Mouse (Mus musculus): ENCODE measurements around the gene Lars2. TPM values are rescaled to one million over a fixed set of nuclear protein-coding genes. Genes with fewer than 3 reads are reported as not detected.

Lars2 gene
- total and polyA plus RNA-seq, 2 experiments from 2014 or later: 32.4 to 956 TPM

DNA sequence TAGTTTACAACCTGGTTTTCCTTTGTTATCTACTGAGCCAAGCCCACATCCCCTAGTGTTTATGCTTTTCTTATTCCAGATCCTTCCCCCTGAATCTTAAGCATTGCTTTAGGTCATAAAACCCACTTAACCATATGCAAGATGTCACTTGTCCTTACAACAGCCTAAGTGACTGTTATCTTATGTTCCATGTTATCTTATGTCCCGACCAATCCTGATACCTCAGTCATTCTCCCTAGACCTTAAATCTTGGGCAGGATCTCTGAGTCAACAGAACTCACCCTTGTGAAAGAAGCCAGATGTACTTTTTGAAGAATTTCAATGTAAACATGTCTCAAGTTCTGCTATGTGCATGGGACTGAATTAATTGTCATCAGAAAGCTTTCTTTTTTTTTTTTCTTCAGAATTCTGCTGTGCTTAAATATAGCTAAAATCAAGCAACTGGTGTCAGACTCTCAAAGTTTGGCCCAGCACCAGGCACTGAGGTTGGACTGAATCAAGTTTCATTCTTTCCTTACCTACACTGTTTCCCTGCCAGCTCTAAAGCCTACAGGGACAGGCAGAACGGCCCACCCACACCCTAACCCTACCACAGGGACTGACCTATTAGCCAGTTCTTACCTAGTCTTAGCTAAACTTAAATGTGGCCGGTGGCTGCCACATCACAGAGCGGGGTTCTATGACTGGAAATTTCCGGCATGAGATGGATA lies 24.6 kb downstream of the Lars2 start:
- no peak for TF ChIP-seq CTCF (IDR thresholded peaks at IDR 0.05; ENCODE audit: low read depth)
- no peaks in the 10 kb centered on the region for H3K9me3 ChIP-seq (ENCODE audit: low read length)
- H3K4me3 ChIP-seq (ENCODE audit: low read length): no peak overlapping the region
- no peak overlapping the region for H3K4me2 ChIP-seq (ENCODE audit: low read depth, low read length)
- DNase-seq (ENCODE audit: low spot score) (no peak), ATAC-seq (no peak)
- WGBS: 87% methylated on average over 5 of the region's 5 CpGs
- no peak overlapping the region for H3K9ac ChIP-seq (replicated peaks; ENCODE audit: low read length)
- no peaks in the 10 kb centered on the region for H3K27me3 ChIP-seq (ENCODE audit: insufficient read depth, low read length)
- no peaks in the 10 kb centered on the region for H3K4me1 ChIP-seq (ENCODE audit: insufficient read depth, low read length)
- no peak overlapping the region for H3K27ac ChIP-seq
- H3K36me3 ChIP-seq (ENCODE audit: insufficient read depth, low read length): peaks cover 6% of the 10 kb centered on the region; the same call in 1 of the 2 replicates

DNA sequence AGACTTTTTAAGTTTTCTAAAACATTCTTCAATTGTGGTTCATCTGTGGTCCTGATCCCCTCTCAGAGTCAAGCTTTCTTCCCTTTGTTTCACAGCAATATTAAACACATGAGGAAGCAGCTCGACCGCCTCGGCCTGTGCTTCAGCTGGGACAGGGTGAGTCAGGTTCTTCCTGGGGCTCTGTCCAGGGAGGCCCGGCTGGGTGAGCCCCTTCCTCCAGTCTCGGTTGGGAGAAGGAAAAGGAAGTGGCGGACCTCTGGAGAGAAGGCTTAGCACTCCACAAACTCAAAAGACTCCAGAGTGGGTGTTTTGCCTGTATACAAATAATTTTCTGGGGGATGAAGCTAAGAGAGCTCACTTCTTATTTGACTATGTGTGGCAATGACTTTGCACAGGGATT lies 28.1 kb downstream of the Lars2 start:
- WGBS: 81% methylated on average over 6 of the region's 6 CpGs
- TF ChIP-seq CTCF (IDR thresholded peaks at IDR 0.05; ENCODE audit: low read depth): no peak
- Histone ChIP-seq H3K27ac (no peak overlapping the region), H3K9me3 (ENCODE audit: low read length) (no peaks in the 10 kb centered on the region), H3K27me3 (ENCODE audit: insufficient read depth, low read length) (no peaks in the 10 kb centered on the region), H3K36me3 (ENCODE audit: insufficient read depth, low read length) (peaks cover under 1% of the 10 kb centered on the region; the same call in 1 of the 2 replicates), H3K4me3 (ENCODE audit: low read length) (no peak overlapping the region), H3K4me2 (ENCODE audit: low read depth, low read length) (no peak overlapping the region), H3K9ac (replicated peaks; ENCODE audit: low read length) (no peak overlapping the region), H3K4me1 (ENCODE audit: insufficient read depth, low read length) (0 out of 2 replicates have a peak, but pooled peaks cover 3% of the 10 kb centered on the region)
- ATAC-seq: no peak
- DNase-seq (ENCODE audit: low spot score): no peak

DNA sequence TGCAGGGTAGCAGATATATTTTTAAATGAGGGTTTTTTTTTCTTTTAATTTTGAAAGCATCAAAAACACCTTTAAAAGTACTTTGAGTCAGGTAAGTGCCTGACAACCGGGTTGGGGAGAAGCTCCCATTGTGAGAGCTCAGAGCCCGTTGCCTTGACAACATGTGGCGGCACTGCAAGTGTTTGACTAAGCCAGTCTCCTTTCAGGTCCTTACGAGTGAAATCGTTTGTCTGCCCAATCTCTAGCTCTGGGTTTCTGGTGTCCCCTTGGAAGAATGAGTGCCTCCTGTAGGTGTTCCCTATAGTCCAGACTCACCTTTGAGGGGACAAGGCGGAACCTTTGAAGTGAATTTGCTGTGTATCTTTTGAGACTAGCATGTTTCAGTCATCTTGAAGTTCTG lies 31.0 kb downstream of the Lars2 start:
- no peaks in the 10 kb centered on the region for H3K27me3 ChIP-seq (ENCODE audit: insufficient read depth, low read length)
- no peak overlapping the region for H3K4me3 ChIP-seq (ENCODE audit: low read length)
- no peak for TF ChIP-seq CTCF (IDR thresholded peaks at IDR 0.05; ENCODE audit: low read depth)
- DNase-seq (ENCODE audit: low spot score): peak; percentile 51
- H3K27ac ChIP-seq: no peak overlapping the region
- H3K4me1 ChIP-seq (ENCODE audit: insufficient read depth, low read length): 0 out of 2 replicates have a peak, but pooled peaks cover 3% of the 10 kb centered on the region
- H3K36me3 ChIP-seq (ENCODE audit: insufficient read depth, low read length): no peaks in the 10 kb centered on the region; the same call in 1 of the 2 replicates
- ATAC-seq: no peak
- 34% methylated on average over 6 of the region's 6 CpGs for WGBS
- no peak overlapping the region for H3K4me2 ChIP-seq (ENCODE audit: low read depth, low read length)
- no peaks in the 10 kb centered on the region for H3K9me3 ChIP-seq (ENCODE audit: low read length)
- H3K9ac ChIP-seq (replicated peaks; ENCODE audit: low read length): no peak overlapping the region

GRCm38 (mm10) chr9:123402215-123402614 lies 35.5 kb downstream of the Lars2 start:
- H3K9ac ChIP-seq (replicated peaks; ENCODE audit: low read length): no peak overlapping the region
- ATAC-seq (no peak), DNase-seq (ENCODE audit: low spot score) (peak; percentile 9)
- no peaks in the 10 kb centered on the region for H3K9me3 ChIP-seq (ENCODE audit: low read length)
- WGBS: 89% methylated on average over 3 of the region's 3 CpGs
- H3K36me3 ChIP-seq (ENCODE audit: insufficient read depth, low read length): no peaks in the 10 kb centered on the region; the same call in 1 of the 2 replicates
- no peak overlapping the region for H3K4me3 ChIP-seq (ENCODE audit: low read length)
- peak; percentile 52 for TF ChIP-seq CTCF (IDR thresholded peaks at IDR 0.05; ENCODE audit: low read depth)
- H3K27me3 ChIP-seq (ENCODE audit: insufficient read depth, low read length): no peaks in the 10 kb centered on the region
- H3K4me1 ChIP-seq (ENCODE audit: insufficient read depth, low read length): 0 out of 2 replicates have a peak, but pooled peaks cover 3% of the 10 kb centered on the region
- H3K4me2 ChIP-seq (ENCODE audit: low read depth, low read length): no peak overlapping the region
- no peak overlapping the region for H3K27ac ChIP-seq

- Histone ChIP-seq H3K4me1 (ENCODE audit: insufficient read depth, low read length) (no peaks in the 10 kb centered on the region), H3K9ac (replicated peaks; ENCODE audit: low read length) (no peak overlapping the region), H3K4me2 (ENCODE audit: low read depth, low read length) (no peak overlapping the region), H3K36me3 (ENCODE audit: insufficient read depth, low read length) (no peaks in the 10 kb centered on the region; the same call in 1 of the 2 replicates), H3K27ac (no peak overlapping the region), H3K9me3 (ENCODE audit: low read length) (no peaks in the 10 kb centered on the region), H3K4me3 (ENCODE audit: low read length) (no peak overlapping the region), H3K27me3 (ENCODE audit: insufficient read depth, low read length) (no peaks in the 10 kb centered on the region)
- ATAC-seq (no peak), DNase-seq (ENCODE audit: low spot score) (no peak)
- 73% methylated on average over 3 of the region's 3 CpGs for WGBS
- TF ChIP-seq CTCF (IDR thresholded peaks at IDR 0.05; ENCODE audit: low read depth): no peak
Observed at GRCm38 (mm10) chr9:123403031-123403430, 36.3 kb downstream of the Lars2 start.

GRCm38 (mm10) chr9:123405231-123405630 lies 38.5 kb downstream of the Lars2 start:
- no peak for TF ChIP-seq CTCF (IDR thresholded peaks at IDR 0.05; ENCODE audit: low read depth)
- Histone ChIP-seq H3K27me3 (ENCODE audit: insufficient read depth, low read length) (no peaks in the 10 kb centered on the region), H3K4me1 (ENCODE audit: insufficient read depth, low read length) (no peaks in the 10 kb centered on the region), H3K9ac (replicated peaks; ENCODE audit: low read length) (no peak overlapping the region), H3K4me2 (ENCODE audit: low read depth, low read length) (no peak overlapping the region), H3K9me3 (ENCODE audit: low read length) (no peaks in the 10 kb centered on the region), H3K4me3 (ENCODE audit: low read length) (no peak overlapping the region), H3K27ac (no peak overlapping the region), H3K36me3 (ENCODE audit: insufficient read depth, low read length) (no peaks in the 10 kb centered on the region)
- no peak for DNase-seq (ENCODE audit: low spot score)
- WGBS: 68% methylated on average over 1 of the region's 1 CpGs
- no peak for ATAC-seq

DNA sequence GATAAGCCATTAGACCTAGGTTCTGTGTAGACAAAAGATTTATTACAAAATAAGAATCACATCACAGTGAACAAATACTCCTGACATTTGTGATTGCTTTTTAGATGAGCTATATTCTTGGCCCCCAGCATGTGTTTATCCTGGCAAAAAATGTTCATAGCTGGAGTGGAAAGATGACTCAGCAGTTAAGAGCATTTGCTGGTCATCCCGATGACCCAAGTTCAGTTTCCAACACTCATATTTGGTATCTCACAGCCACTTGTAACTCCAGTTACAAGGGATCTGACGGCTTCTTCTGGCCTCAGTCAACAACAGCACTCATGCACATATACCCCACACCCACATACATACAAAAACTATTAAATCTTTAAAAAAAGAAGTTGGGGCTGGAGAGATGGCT lies 42.0 kb downstream of the Lars2 start:
- Histone ChIP-seq H3K4me2 (ENCODE audit: low read depth, low read length) (no peak overlapping the region), H3K9ac (replicated peaks; ENCODE audit: low read length) (no peak overlapping the region), H3K9me3 (ENCODE audit: low read length) (no peaks in the 10 kb centered on the region), H3K27me3 (ENCODE audit: insufficient read depth, low read length) (no peaks in the 10 kb centered on the region), H3K4me3 (ENCODE audit: low read length) (no peak overlapping the region), H3K36me3 (ENCODE audit: insufficient read depth, low read length) (peaks cover 7% of the 10 kb centered on the region; the same call in 1 of the 2 replicates), H3K4me1 (ENCODE audit: insufficient read depth, low read length) (no peaks in the 10 kb centered on the region), H3K27ac (no peak overlapping the region)
- DNase-seq (ENCODE audit: low spot score) (no peak), ATAC-seq (no peak)
- no peak for TF ChIP-seq CTCF (IDR thresholded peaks at IDR 0.05; ENCODE audit: low read depth)
- WGBS: 89% methylated on average over 2 of the region's 2 CpGs
